Mouse (Mus musculus) embryonic facial prominence, embryonic 12.5 days (tissue): Measurements from ENCODE around the gene Nrap. TPM values are rescaled to one million over a fixed set of nuclear protein-coding genes. Genes with fewer than 3 reads are reported as not detected.
"Not testable (repeated sequence)": the region's sequence is repeated elsewhere in the genome, so short reads cannot be mapped to it uniquely, and the experiment has no call there.

ENCODE experiments used
- ATAC-seq: fragments of 200-750 bp; cut with Nextera tagmentation; 2 replicates; pipeline ENCODE4 v1.8.0; 2017; ENCODE audit not compliant: insufficient number of reproducible peaks, insufficient read depth, low FRiP score, low TSS enrichment
- H3K27ac ChIP-seq: fragments of 300-500 bp; sonication (generic); 2 replicates; pipeline ENCODE4 v1.5.1; 2016; ENCODE audit warnings: mild to moderate bottlenecking
- H3K27me3 ChIP-seq: fragments of 300-500 bp; sonication (generic); 2 replicates; pipeline ENCODE4 v1.6.1; 2016; ENCODE audit warnings: mild to moderate bottlenecking, moderate library complexity
- H3K36me3 ChIP-seq: fragments of 300-500 bp; sonication (generic); 2 replicates; pipeline ENCODE4 v1.6.1; 2016; ENCODE audit warnings: mild to moderate bottlenecking
- H3K4me1 ChIP-seq: fragments of 300-500 bp; sonication (generic); 2 replicates; pipeline ENCODE4 v1.6.1; 2016
- H3K4me2 ChIP-seq: fragments of 300-500 bp; sonication (generic); replicated peaks from 2 replicates; pipeline ENCODE4 v1.6.1; 2016; ENCODE audit warnings: mild to moderate bottlenecking, moderate library complexity
- H3K4me3 ChIP-seq: fragments of 300-500 bp; sonication (generic); 2 replicates; pipeline ENCODE4 v1.5.1; 2016; ENCODE audit warnings: mild to moderate bottlenecking
- H3K9ac ChIP-seq: fragments of 300-500 bp; sonication (generic); 2 replicates; pipeline ENCODE4 v1.6.1; 2016; ENCODE audit warnings: mild to moderate bottlenecking, moderate library complexity
- H3K9me3 ChIP-seq: fragments of 300-500 bp; sonication (generic); 2 replicates; pipeline ENCODE4 v1.6.1; 2016; ENCODE audit warnings: mild to moderate bottlenecking, moderate library complexity
- WGBS: fragments of 180-500 bp; shearing (Covaris S2); methylation state at CpG from one replicate; pipeline ENCODE4 v1.1.7; 2016; 5-methylcytosine and 5-hydroxymethylcytosine counted together
- polyA plus RNA-seq: library from polyadenylated mRNA; unstranded; fragments of >200 nt; fragmentation: Nextera tagmentation; extraction: Ambion mirVana; gene quantifications from 2 replicates; pipeline ENCODE4 v1.2.1, GENCODE M21; 2016

Nrap gene
- polyA plus RNA-seq, 1 experiment from 2014 or later = 0.19 TPM

GRCm38 (mm10) chr19:56420345-56420744 is 30.5 kb upstream of the Nrap start:
- Histone ChIP-seq H3K27me3 (no peaks in the 10 kb centered on the region), H3K9me3 (no peaks in the 10 kb centered on the region), H3K36me3 (no peaks in the 10 kb centered on the region), H3K27ac (no peak overlapping the region), H3K4me1 (peaks cover 10% of the 10 kb centered on the region), H3K9ac (no peak overlapping the region), H3K4me3 (no peak overlapping the region), H3K4me2 (no peak overlapping the region)
- WGBS = 81% methylated on average over 3 of the region's 3 CpGs
- no peak for ATAC-seq

DNA sequence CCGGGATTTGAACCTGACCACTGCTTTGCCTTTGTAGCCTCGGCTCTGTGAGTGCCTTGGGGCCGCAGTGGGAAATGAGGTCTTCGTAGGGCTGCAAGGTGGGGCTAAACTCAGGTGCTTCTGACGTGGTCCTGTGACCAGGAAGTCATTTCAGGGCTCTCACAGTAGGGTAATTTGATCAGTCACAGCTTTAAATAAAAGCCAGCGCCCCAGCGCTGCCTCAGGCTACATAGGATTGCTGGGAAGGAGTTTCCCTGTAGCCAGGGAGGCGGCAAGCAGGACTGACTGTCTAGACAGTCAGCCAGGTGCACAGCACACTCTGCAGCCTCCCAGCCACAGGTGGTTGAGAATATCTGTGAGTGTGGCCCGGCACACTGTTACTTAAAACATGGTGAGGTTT is 29.6 kb upstream of the Nrap start:
- 38% methylated on average over 9 of the region's 9 CpGs for WGBS
- Histone ChIP-seq H3K4me3 (no peak overlapping the region), H3K36me3 (no peaks in the 10 kb centered on the region), H3K27ac (no peak overlapping the region), H3K9ac (peak overlapping the region; percentile 20; the same call in 1 of the 2 replicates), H3K9me3 (no peaks in the 10 kb centered on the region), H3K27me3 (no peaks in the 10 kb centered on the region), H3K4me2 (no peak overlapping the region), H3K4me1 (peaks cover 10% of the 10 kb centered on the region)
- no peak for ATAC-seq

GRCm38 (mm10) chr19:56418404-56418803 is 28.6 kb upstream of the Nrap start:
- WGBS = 81% methylated on average over 4 of the region's 4 CpGs
- H3K4me1 ChIP-seq = peaks cover 7% of the 10 kb centered on the region

DNA sequence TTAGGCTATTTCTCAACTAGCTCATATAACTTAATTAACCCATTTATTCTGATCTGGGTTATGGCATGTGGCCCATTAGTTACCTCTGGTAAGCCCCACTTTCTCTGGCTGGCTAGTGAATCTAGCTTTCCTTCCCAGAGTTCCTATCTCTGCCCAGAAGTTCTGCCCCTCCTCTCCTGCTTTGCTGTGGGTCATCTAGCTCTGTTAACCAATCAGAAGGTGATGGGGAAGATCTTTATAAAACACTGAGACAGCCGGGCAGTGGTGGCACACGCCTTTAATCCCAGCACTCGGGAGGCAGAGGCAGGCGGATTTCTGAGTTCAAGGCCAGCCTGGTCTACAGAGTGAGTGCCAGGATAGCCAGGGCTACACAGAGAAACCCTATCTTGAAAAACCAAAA is 20.0 kb upstream of the Nrap start:
- not testable (repeated sequence) for H3K9ac ChIP-seq, H3K4me1 ChIP-seq, ATAC-seq, H3K9me3 ChIP-seq, H3K4me2 ChIP-seq, H3K27me3 ChIP-seq, H3K4me3 ChIP-seq, H3K27ac ChIP-seq, H3K36me3 ChIP-seq
- whole genome bisulfite sequencing = 96% methylated on average over 4 of the region's 4 CpGs

More at GRCm38 (mm10) chr19:56418404-56418803, 28.6 kb upstream of the Nrap start:
- Histone ChIP-seq H3K4me2 (no peak overlapping the region), H3K4me3 (no peak overlapping the region), H3K27me3 (no peaks in the 10 kb centered on the region), H3K9me3 (no peaks in the 10 kb centered on the region), H3K36me3 (no peaks in the 10 kb centered on the region), H3K9ac (no peak overlapping the region), H3K27ac (no peak overlapping the region)
- ATAC-seq = no peak

GRCm38 (mm10) chr19:56406581-56406980 is 16.7 kb upstream of the Nrap start:
- Histone ChIP-seq H3K4me3 (no peak overlapping the region), H3K9me3 (no peaks in the 10 kb centered on the region), H3K9ac (no peak overlapping the region), H3K4me1 (no peaks in the 10 kb centered on the region), H3K27me3 (no peaks in the 10 kb centered on the region), H3K4me2 (no peak overlapping the region), H3K27ac (no peak overlapping the region), H3K36me3 (peaks cover 10% of the 10 kb centered on the region)
- WGBS = 91% methylated on average over 7 of the region's 7 CpGs
- no peak for ATAC-seq

- Histone ChIP-seq H3K36me3 (peaks cover 10% of the 10 kb centered on the region), H3K4me2 (no peak overlapping the region), H3K9me3 (no peaks in the 10 kb centered on the region), H3K27me3 (no peaks in the 10 kb centered on the region), H3K4me1 (no peaks in the 10 kb centered on the region), H3K4me3 (no peak overlapping the region), H3K27ac (no peak overlapping the region), H3K9ac (no peak overlapping the region)
- WGBS = 90% methylated on average over 4 of the region's 4 CpGs
- ATAC-seq = no peak
These were observed 16.0 kb upstream of the Nrap start for GRCm38 (mm10) chr19:56405824-56406223.

- peaks cover 9% of the 10 kb centered on the region; the same call in 1 of the 2 replicates for H3K4me1 ChIP-seq
- H3K36me3 ChIP-seq = peaks cover 10% of the 10 kb centered on the region
- no peak overlapping the region for H3K4me3 ChIP-seq
- 73% methylated on average over 6 of the region's 6 CpGs for WGBS
- no peak for ATAC-seq
- H3K27ac ChIP-seq = no peak overlapping the region
- H3K9ac ChIP-seq = no peak overlapping the region
- H3K27me3 ChIP-seq = no peaks in the 10 kb centered on the region
- H3K4me2 ChIP-seq = no peak overlapping the region
- H3K9me3 ChIP-seq = no peaks in the 10 kb centered on the region
These were observed 12.0 kb upstream of the Nrap start for GRCm38 (mm10) chr19:56401864-56402263.

DNA sequence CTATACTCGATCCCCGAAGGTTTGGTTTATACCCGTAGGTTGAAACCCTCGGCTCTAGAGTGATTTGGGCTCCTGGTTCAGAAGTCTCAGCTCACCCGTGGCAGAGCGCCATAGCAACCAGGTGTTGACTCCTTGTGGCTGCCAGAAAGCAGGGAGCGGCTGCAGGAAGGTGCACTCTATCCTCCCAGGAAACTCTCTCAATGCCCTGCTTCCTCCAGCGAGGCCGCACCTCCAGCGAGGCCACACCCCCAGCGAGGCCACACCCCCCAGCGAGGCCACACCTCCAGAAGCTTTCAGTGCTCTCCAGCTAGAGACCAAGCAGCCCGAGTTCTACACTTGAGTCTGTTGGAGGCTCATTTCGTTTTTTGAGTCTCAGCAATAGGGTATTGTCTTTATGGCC is 10.4 kb upstream of the Nrap start:
- Histone ChIP-seq H3K27me3 (peaks cover 8% of the 10 kb centered on the region; the same call in 1 of the 2 replicates), H3K9me3 (no peaks in the 10 kb centered on the region), H3K4me2 (no peak overlapping the region), H3K4me3 (no peak overlapping the region), H3K9ac (no peak overlapping the region), H3K36me3 (0 out of 2 replicates have a peak, but pooled peaks cover 6% of the 10 kb centered on the region), H3K27ac (no peak overlapping the region), H3K4me1 (peaks cover 16% of the 10 kb centered on the region; the same call in 1 of the 2 replicates)
- 49% methylated on average over 14 of the region's 14 CpGs for WGBS
- ATAC-seq = no peak

DNA sequence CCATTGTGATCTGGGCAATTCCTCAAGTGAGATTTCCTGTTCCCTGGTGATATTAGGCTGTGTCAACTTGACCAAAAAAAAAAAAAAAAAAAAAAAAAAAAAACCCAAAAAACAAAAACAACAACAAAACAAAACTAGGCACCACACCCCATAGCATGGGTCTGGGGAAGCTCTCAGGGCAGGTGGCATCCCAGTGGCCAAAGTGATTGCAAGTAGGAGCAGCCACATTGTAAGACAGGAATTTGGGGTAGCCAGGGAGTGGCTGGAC is 8.6 kb upstream of the Nrap start:
- Histone ChIP-seq H3K27me3 (peaks cover 14% of the 10 kb centered on the region; the same call in 1 of the 2 replicates), H3K27ac (no peak overlapping the region), H3K4me1 (peaks cover 16% of the 10 kb centered on the region; the same call in 1 of the 2 replicates), H3K4me2 (no peak overlapping the region), H3K36me3 (no peaks in the 10 kb centered on the region), H3K4me3 (no peak overlapping the region), H3K9me3 (no peaks in the 10 kb centered on the region), H3K9ac (no peak overlapping the region)
- no peak for ATAC-seq

DNA sequence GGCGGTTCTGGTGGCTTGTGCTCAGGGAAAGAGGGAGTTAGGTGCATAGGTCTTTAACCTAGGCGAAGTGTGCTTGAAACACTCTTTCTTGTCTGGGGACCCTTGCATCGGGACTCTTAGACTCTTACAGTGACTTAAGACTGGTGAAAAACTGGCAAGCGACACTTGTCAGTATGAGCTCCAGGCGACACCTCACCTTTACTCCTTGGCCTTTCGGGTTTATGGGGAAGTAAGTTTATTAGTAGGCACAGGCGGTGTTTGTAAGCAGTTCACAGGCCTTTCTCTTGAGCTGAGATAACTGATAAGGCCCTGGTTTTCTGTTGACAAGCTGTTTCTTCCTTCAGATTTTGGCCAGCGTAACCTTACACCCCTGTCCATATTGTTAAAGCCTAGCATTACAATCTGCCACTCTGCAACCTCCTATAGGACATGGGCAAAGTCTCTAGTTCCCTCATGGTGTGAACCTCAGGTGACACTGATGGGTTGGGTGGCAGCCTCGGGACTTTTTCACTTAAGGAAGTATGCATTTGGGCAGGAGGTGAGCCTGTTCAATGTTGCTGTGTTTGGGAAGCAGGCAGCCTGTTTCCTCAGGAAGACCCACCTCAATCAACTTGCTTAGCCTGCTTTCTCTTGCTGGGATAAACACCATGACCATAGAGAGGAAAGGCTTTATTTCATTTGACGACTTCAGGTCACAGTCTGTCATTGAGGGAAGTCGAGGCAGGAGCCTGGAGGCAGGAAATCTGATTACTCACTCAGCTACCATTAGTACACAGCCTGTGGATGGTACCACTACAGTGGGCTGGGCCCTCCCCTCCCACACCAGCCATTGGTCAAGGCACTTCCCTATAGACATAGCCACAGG is 8.1 kb upstream of the Nrap start:
- Histone ChIP-seq H3K9ac (peak overlapping the region; percentile 68), H3K4me1 (peaks cover 16% of the 10 kb centered on the region; the same call in 1 of the 2 replicates), H3K27ac (peak overlapping the region; percentile 4; the same call in 1 of the 2 replicates), H3K9me3 (no peaks in the 10 kb centered on the region), H3K36me3 (no peaks in the 10 kb centered on the region), H3K4me2 (peak overlapping the region; percentile 73), H3K4me3 (peak overlapping the region; percentile 61), H3K27me3 (peaks cover 14% of the 10 kb centered on the region; the same call in 1 of the 2 replicates)
- 59% methylated on average over 11 of the region's 11 CpGs for WGBS
- no peak for ATAC-seq

DNA sequence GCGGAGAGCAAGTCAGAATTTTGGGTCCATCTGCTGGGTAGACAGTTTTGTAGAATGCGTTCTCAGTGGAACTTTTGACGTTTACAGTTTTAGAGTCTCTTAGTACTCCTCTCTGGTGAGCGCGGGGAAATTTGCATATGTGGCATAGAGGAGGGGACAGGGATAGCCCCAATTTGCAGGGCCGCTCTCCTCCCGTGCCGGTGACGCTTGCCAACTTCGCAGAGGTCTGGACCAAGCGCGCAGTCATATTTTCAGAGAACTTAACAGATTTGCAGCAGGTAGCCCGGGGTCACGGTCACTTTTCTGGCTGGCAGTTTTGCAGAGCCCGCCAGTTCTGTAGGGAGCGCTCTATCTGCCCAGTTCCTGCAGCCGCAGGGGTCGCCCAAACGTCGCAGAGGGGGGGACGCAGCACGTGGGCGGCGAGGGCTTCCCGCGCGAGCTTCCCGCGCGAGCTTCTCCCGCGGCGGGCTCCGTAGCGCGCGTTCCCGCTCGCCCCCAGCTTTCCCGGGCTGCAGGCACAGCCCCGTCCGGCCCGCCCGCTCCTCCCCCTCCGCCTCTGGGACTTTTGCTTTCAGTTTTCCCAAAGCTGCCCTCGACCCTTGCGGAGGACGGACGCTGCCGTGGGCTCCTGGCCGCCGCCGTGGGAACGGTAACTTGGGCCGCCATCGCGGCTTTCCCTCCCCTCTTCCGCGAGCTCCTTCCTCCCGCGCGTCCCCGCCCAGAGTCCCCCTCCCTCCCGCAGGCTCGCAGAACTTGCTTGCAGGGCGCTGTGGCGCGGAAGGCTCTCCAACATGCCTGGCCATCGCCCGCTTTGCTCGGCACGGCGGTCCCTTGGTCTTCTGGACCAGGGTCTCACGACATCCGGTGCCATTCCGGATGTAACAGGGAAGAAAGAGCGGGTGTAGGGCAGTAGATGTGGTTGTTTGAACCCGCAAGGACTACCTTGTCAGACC is 7.1 kb upstream of the Nrap start, which contains the start of gene Casp7:
Casp7 (plus strand) TSS at position 461 of the 953 bp plus-strand sequence.
- peak within 1 kb of the TSS; percentile 75 for H3K27ac ChIP-seq
- peaks cover 16% of the 10 kb centered on the region; the same call in 1 of the 2 replicates for H3K4me1 ChIP-seq
- H3K9ac ChIP-seq = peak within 1 kb of the TSS; percentile 68
- H3K4me2 ChIP-seq = peak within 1 kb of the TSS; percentile 73
- peak; percentile 66 for ATAC-seq
- WGBS = 1% methylated on average over 76 of the region's 78 CpGs
- H3K4me3 ChIP-seq = peak within 1 kb of the TSS; percentile 61
- H3K36me3 ChIP-seq = no peaks in the 10 kb centered on the region
- no peaks in the 10 kb centered on the region for H3K9me3 ChIP-seq
- peaks cover 14% of the 10 kb centered on the region; the same call in 1 of the 2 replicates for H3K27me3 ChIP-seq
